In genomic region chr17:10808571-10808970, GRCm38 (mm10) we compare ENCODE assay signal across 23 mouse cellular contexts. TPM values are rescaled to one million over a fixed set of nuclear protein-coding genes. Genes with fewer than 3 reads are reported as not detected.
"Had no signal": no experiment of that assay in that cellular context is flagged by ENCODE, and none has a peak within 500 bp of the region (broad histone marks: within the 10 kb centered on the region; RNA-seq: fewer than 3 reads in every experiment).

No protein-coding gene starts in this region.

- H3K4me1 ChIP-seq: limb, embryonic 12.5 days; limb, embryonic 15.5 days; midbrain, embryonic 12.5 days; midbrain, embryonic 15.5 days; neural tube, embryonic 12.5 days; neural tube, embryonic 15.5 days had no signal

- H3K27me3 ChIP-seq: limb, embryonic 12.5 days; limb, embryonic 15.5 days; midbrain, embryonic 12.5 days; midbrain, embryonic 15.5 days; neural tube, embryonic 12.5 days; neural tube, embryonic 15.5 days had no signal

- ATAC-seq: liver, postnatal 0 days; lung, postnatal 0 days; midbrain, embryonic 15.5 days had no signal

- H3K4me2 ChIP-seq: limb, embryonic 12.5 days; limb, embryonic 15.5 days; liver, embryonic 11.5 days; lung, embryonic 14.5 days; midbrain, embryonic 12.5 days; midbrain, embryonic 15.5 days; neural tube, embryonic 12.5 days; neural tube, embryonic 15.5 days had no signal

- H3K9ac ChIP-seq: limb, embryonic 12.5 days; limb, embryonic 15.5 days; liver, embryonic 14.5 days; liver, postnatal 0 days; lung, embryonic 14.5 days; midbrain, embryonic 12.5 days; midbrain, embryonic 15.5 days; neural tube, embryonic 12.5 days; neural tube, embryonic 15.5 days had no signal

- H3K4me3 ChIP-seq: layer of hippocampus, adult 2 months; limb, embryonic 12.5 days; limb, embryonic 15.5 days; midbrain, embryonic 12.5 days; midbrain, embryonic 15.5 days; neural tube, embryonic 12.5 days; neural tube, embryonic 15.5 days had no signal

- H3K9me3 ChIP-seq: limb, embryonic 12.5 days; limb, embryonic 15.5 days; midbrain, embryonic 12.5 days; midbrain, embryonic 15.5 days; neural tube, embryonic 12.5 days; neural tube, embryonic 15.5 days had no signal

- H3K36me3 ChIP-seq: limb, embryonic 12.5 days; limb, embryonic 15.5 days; midbrain, embryonic 12.5 days; midbrain, embryonic 15.5 days; neural tube, embryonic 12.5 days; neural tube, embryonic 15.5 days had no signal

- H3K27ac ChIP-seq: kidney, postnatal 0 days; layer of hippocampus, adult 2 months; limb, embryonic 12.5 days; limb, embryonic 15.5 days; liver, embryonic 14.5 days; macrophage; midbrain, embryonic 12.5 days; midbrain, embryonic 15.5 days; neural tube, embryonic 12.5 days; neural tube, embryonic 15.5 days; stomach, postnatal 0 days had no signal

- DNase-seq: kidney, postnatal 25 days; layer of hippocampus, adult 9-11 months; liver, postnatal 0 days; lung, embryonic 14.5 days; right cerebral cortex, adult 18-20 months; right cerebral cortex, postnatal 14 days; right cerebral cortex, postnatal 4 days; thymus, adult 2 months; thymus, postnatal 14 days; thymus, postnatal 4 days had no signal

RNA-seq across cellular contexts. Expression of gene Pacrg, which starts 31.5 kb away (rescaled TPM):
- polyA plus RNA-seq: liver, postnatal 0 days had no signal
